Mouse (Mus musculus) left cerebral cortex, adult 8-10 months (tissue): ENCODE data around the gene Lrpprc. TPM values are rescaled to one million over a fixed set of nuclear protein-coding genes. Genes with fewer than 3 reads are reported as not detected.

ENCODE experiments used
- DNase-seq, 2 experiments: peaks; one replicate each; pipeline ENCODE4 v3.0.0; 2022; ENCODE audit warnings: low spot score in 2 of 2
- total RNA-seq, 4 experiments: library from RNA; stranded (reverse); gene quantifications; 2 replicates each; pipeline ENCODE4 v1.2.4; 2022

The Lrpprc gene
- total RNA-seq, 4 experiments from 2014 or later, result 55.7 to 59.4 (median 57.9) TPM

GRCm38 (mm10) chr17:84716252-84716872 is 74.2 kb downstream of the Lrpprc start:
- no peak for DNase-seq

GRCm38 (mm10) chr17:84714930-84715329 is 75.7 kb downstream of the Lrpprc start:
- no peak for DNase-seq

GRCm38 (mm10) chr17:84713563-84714164 is 76.9 kb downstream of the Lrpprc start:
- peak in 1 of 2 experiments; percentile 41 for DNase-seq

- DNase-seq, result no peak
Measured at GRCm38 (mm10) chr17:84709403-84709851, 81.2 kb downstream of the Lrpprc start.

- no peak for DNase-seq
Measured at GRCm38 (mm10) chr17:84708818-84709217, 81.8 kb downstream of the Lrpprc start.

- DNase-seq, result no peak
Measured at GRCm38 (mm10) chr17:84707407-84707806, 83.2 kb downstream of the Lrpprc start.

GRCm38 (mm10) chr17:84698727-84699126 is 91.9 kb downstream of the Lrpprc start:
- peak; percentile 43 to 55 for DNase-seq

GRCm38 (mm10) chr17:84696537-84696936 is 94.1 kb downstream of the Lrpprc start:
- no peak for DNase-seq

GRCm38 (mm10) chr17:84693741-84694140 is 96.8 kb downstream of the Lrpprc start:
- no peak for DNase-seq

GRCm38 (mm10) chr17:84690111-84690510 is 100.5 kb downstream of the Lrpprc start:
- DNase-seq, result no peak

- no peak for DNase-seq
Measured at GRCm38 (mm10) chr17:84689316-84689715, 101.3 kb downstream of the Lrpprc start.

- no peak for DNase-seq
Measured at GRCm38 (mm10) chr17:84688834-84689233, 101.8 kb downstream of the Lrpprc start.

- DNase-seq, result no peak
Measured at GRCm38 (mm10) chr17:84687994-84688393, 102.6 kb downstream of the Lrpprc start.

GRCm38 (mm10) chr17:84685286-84685685 is 105.3 kb downstream of the Lrpprc start:
- no peak for DNase-seq

- no peak for DNase-seq
Measured at GRCm38 (mm10) chr17:84684284-84684683, 106.3 kb downstream of the Lrpprc start.

GRCm38 (mm10) chr17:84682734-84683717 is 107.6 kb downstream of the Lrpprc start, which contains the start of gene Abcg5:
Gene Abcg5, minus strand, starts transcription at chr17:84683011.
- DNase-seq, result no peak

- DNase-seq, result no peak
Measured at GRCm38 (mm10) chr17:84681670-84682069, 108.9 kb downstream of the Lrpprc start.

- no peak for DNase-seq
Measured at GRCm38 (mm10) chr17:84677595-84677994, 113.0 kb downstream of the Lrpprc start.

GRCm38 (mm10) chr17:84675951-84676366 is 114.6 kb downstream of the Lrpprc start, which contains the start of gene Abcg8:
Gene Abcg8, plus strand, starts transcription at chr17:84676302.
- no peak for DNase-seq

GRCm38 (mm10) chr17:84675204-84675603 is 115.4 kb downstream of the Lrpprc start:
- DNase-seq, result peak in 1 of 2 experiments; percentile 50

- no peak for DNase-seq
Measured at GRCm38 (mm10) chr17:84674048-84674447, 116.5 kb downstream of the Lrpprc start.
